Mouse (Mus musculus) forebrain, embryonic 11.5 days (tissue): ENCODE data around the gene Fbxl2. TPM values are rescaled to one million over a fixed set of nuclear protein-coding genes. Genes with fewer than 3 reads are reported as not detected.
A peak's percentile ranks its signal among the peaks of the same experiment; 100 is the strongest.

Experiments
- ATAC-seq: fragments of 200-750 bp; cut with Nextera tagmentation; replicated peaks from 2 replicates; pipeline ENCODE4 v1.8.0; 2017; ENCODE audit warnings: moderate TSS enrichment; ENCODE audit not compliant: low FRiP score
- DNase-seq: peaks from one replicate; pipeline ENCODE4 v3.0.0-alpha.2; 2017; ENCODE audit warnings: low spot score
- H3K27ac ChIP-seq: fragments of 300-500 bp; sonication (generic); 2 replicates; pipeline ENCODE4 v1.5.1; 2014; ENCODE audit warnings: low read depth, low read length
- H3K27me3 ChIP-seq: fragments of 300-500 bp; sonication (generic); 2 replicates; pipeline ENCODE4 v1.6.1; 2014; ENCODE audit warnings: mild to moderate bottlenecking, low read length, mixed read lengths; ENCODE audit not compliant: control insufficient read depth, insufficient read depth
- H3K36me3 ChIP-seq: fragments of 300-500 bp; sonication (generic); 2 replicates; pipeline ENCODE4 v1.6.1; 2014; ENCODE audit warnings: mild to moderate bottlenecking, low read length, moderate library complexity, mixed read lengths; ENCODE audit not compliant: control insufficient read depth, insufficient read depth
- H3K4me1 ChIP-seq: fragments of 300-500 bp; sonication (generic); replicated peaks from 2 replicates; pipeline ENCODE4 v1.6.1; 2014; ENCODE audit warnings: low read length, mixed read lengths; ENCODE audit not compliant: control insufficient read depth, insufficient read depth
- H3K4me2 ChIP-seq: fragments of 300-500 bp; sonication (generic); 2 replicates; pipeline ENCODE4 v1.6.1; 2014; ENCODE audit warnings: low read depth, mild to moderate bottlenecking, low read length, moderate library complexity, mixed read lengths; ENCODE audit not compliant: severe bottlenecking
- H3K4me3 ChIP-seq: fragments of 300-500 bp; sonication (generic); 2 replicates; pipeline ENCODE4 v1.5.1; 2014; ENCODE audit warnings: low read depth, low read length
- H3K9ac ChIP-seq: fragments of 300-500 bp; sonication (generic); 2 replicates; pipeline ENCODE4 v1.6.1; 2014; ENCODE audit warnings: low read length
- H3K9me3 ChIP-seq: fragments of 300-500 bp; sonication (generic); 2 replicates; pipeline ENCODE4 v1.6.1; 2016; ENCODE audit warnings: low read length, mixed read lengths; ENCODE audit not compliant: control insufficient read depth
- WGBS: fragments of 180-500 bp; shearing (Covaris S2); extraction: QIAGEN DNeasy Blood & Tissue Kit; methylation state at CpG from one replicate; pipeline ENCODE4 v1.1.7; 2014; 5-methylcytosine and 5-hydroxymethylcytosine counted together
- polyA plus RNA-seq: library from polyadenylated mRNA; unstranded; fragments of >200 nt; fragmentation: Nextera tagmentation; extraction: Ambion mirVana; gene quantifications from 2 replicates; pipeline ENCODE4 v1.2.1, GENCODE M21; 2014

The Fbxl2 gene
- polyA plus RNA-seq, 1 experiment from 2014 or later = 8.4 TPM

DNA sequence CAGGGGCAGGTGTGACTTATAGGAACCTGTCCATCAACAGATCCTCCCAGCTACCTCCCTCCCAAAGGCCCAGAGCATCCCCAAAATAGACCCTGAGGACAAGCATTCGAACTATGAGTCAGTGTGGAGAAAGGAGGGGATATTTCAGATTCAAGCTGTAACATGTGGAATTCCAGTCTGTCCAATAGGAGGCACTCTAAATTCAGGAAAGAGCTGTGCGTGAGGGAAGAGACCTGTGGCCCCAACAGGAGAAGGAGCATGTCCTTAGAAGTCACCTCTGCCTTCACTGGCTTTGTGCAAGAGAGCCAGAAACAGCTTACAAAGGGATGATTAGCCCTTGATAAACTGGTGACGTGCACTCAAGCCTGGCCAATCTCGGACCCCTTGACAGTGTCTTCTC is 5.0 kb downstream of the Fbxl2 start:
- 71% methylated on average over 4 of the region's 4 CpGs for WGBS

DNA sequence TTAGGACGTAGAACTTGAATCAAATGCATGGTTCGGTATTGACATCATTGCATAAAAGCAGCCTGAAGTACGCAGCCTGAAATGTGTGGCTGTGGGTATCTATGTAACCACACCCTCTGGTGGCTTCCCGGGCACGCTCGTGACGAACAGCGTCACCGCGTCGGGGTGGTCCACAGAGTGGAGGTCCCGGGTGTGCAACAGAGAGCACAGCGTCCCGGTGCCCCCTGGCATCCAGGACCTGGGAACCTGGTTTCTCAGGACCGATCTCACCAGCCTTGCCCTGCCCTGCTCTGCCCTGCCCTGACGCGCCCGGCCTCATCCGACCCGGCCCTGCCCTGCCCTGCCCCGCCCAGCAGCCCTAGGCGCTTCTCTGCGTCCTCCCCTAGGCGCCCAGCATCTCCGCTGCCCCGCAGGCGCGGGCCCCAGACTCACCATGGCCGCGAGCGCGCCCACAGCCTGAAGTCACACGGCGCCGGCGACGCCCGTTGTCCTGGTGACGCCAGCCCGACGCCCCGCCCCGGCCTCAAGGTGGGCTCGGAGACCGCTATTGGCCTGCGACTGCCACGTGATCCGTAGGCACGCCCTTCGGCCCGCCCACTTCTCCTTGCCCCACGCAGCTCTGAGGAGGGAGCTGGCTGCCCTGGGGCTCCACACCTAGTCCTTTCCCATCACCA is 19.6 kb downstream of the Fbxl2 start:
- H3K4me3 ChIP-seq = peak overlapping the region; percentile 68
- DNase-seq (peak; percentile 95), ATAC-seq (peak; percentile 97)
- WGBS = under 1% methylated on average over 52 of the region's 52 CpGs
- H3K4me1 ChIP-seq = peaks cover 2% of the 10 kb centered on the region; the same call in 1 of the 2 replicates
- peak overlapping the region; percentile 72 for H3K4me2 ChIP-seq
- no peaks in the 10 kb centered on the region for H3K27me3 ChIP-seq
- no peaks in the 10 kb centered on the region for H3K36me3 ChIP-seq
- no peaks in the 10 kb centered on the region for H3K9me3 ChIP-seq
- peak overlapping the region; percentile 70 for H3K9ac ChIP-seq
- H3K27ac ChIP-seq = peak overlapping the region; percentile 41; the same call in 1 of the 2 replicates

More for the DNA sequence above, 5.0 kb downstream of the Fbxl2 start:
- H3K27ac ChIP-seq = no peak overlapping the region
- no peak overlapping the region for H3K4me2 ChIP-seq
- H3K4me3 ChIP-seq = no peak overlapping the region
- 0 out of 2 replicates have a peak, but pooled peaks cover 2% of the 10 kb centered on the region for H3K4me1 ChIP-seq
- no peak for DNase-seq
- no peaks in the 10 kb centered on the region for H3K36me3 ChIP-seq
- no peak overlapping the region for H3K9ac ChIP-seq
- no peak for ATAC-seq
- no peaks in the 10 kb centered on the region for H3K9me3 ChIP-seq
- no peaks in the 10 kb centered on the region for H3K27me3 ChIP-seq

- H3K4me1 ChIP-seq = peaks cover 2% of the 10 kb centered on the region; the same call in 1 of the 2 replicates
- H3K27me3 ChIP-seq = no peaks in the 10 kb centered on the region
- no peak for DNase-seq
- no peaks in the 10 kb centered on the region for H3K9me3 ChIP-seq
- peak overlapping the region; percentile 72 for H3K4me2 ChIP-seq
- H3K9ac ChIP-seq = peak overlapping the region; percentile 70
- 17% methylated on average over 8 of the region's 8 CpGs for WGBS
- peak overlapping the region; percentile 68 for H3K4me3 ChIP-seq
- H3K27ac ChIP-seq = no peak overlapping the region; the same call in 1 of the 2 replicates
- ATAC-seq = no peak
- no peaks in the 10 kb centered on the region for H3K36me3 ChIP-seq
These were observed 20.1 kb downstream of the Fbxl2 start for GRCm38 (mm10) chr9:114025846-114026245.

GRCm38 (mm10) chr9:114025182-114025581 is 20.8 kb downstream of the Fbxl2 start:
- no peaks in the 10 kb centered on the region for H3K9me3 ChIP-seq
- H3K4me3 ChIP-seq = no peak overlapping the region
- no peak for DNase-seq
- H3K4me1 ChIP-seq = peaks cover 2% of the 10 kb centered on the region; the same call in 1 of the 2 replicates
- no peaks in the 10 kb centered on the region for H3K27me3 ChIP-seq
- no peak overlapping the region for H3K9ac ChIP-seq
- 66% methylated on average over 9 of the region's 9 CpGs for WGBS
- no peaks in the 10 kb centered on the region for H3K36me3 ChIP-seq
- peak overlapping the region; percentile 72; the same call in 1 of the 2 replicates for H3K4me2 ChIP-seq
- H3K27ac ChIP-seq = no peak overlapping the region
- ATAC-seq = no peak

GRCm38 (mm10) chr9:114022141-114022540 is 23.9 kb downstream of the Fbxl2 start:
- H3K4me3 ChIP-seq = no peak overlapping the region
- no peaks in the 10 kb centered on the region for H3K36me3 ChIP-seq
- ATAC-seq = no peak
- H3K4me2 ChIP-seq = no peak overlapping the region
- no peak for DNase-seq
- H3K27ac ChIP-seq = no peak overlapping the region
- 70% methylated on average over 4 of the region's 4 CpGs for WGBS
- no peaks in the 10 kb centered on the region; the same call in 1 of the 2 replicates for H3K9me3 ChIP-seq
- H3K9ac ChIP-seq = no peak overlapping the region
- peaks cover 2% of the 10 kb centered on the region; the same call in 1 of the 2 replicates for H3K4me1 ChIP-seq
- no peaks in the 10 kb centered on the region for H3K27me3 ChIP-seq

GRCm38 (mm10) chr9:114019012-114019762 is 26.8 kb downstream of the Fbxl2 start:
- 90% methylated on average over 7 of the region's 7 CpGs for WGBS
- no peak overlapping the region for H3K27ac ChIP-seq
- H3K4me3 ChIP-seq = no peak overlapping the region
- no peak for ATAC-seq
- no peak overlapping the region for H3K4me2 ChIP-seq
- H3K9ac ChIP-seq = no peak overlapping the region
- H3K36me3 ChIP-seq = no peaks in the 10 kb centered on the region
- H3K9me3 ChIP-seq = no peaks in the 10 kb centered on the region; the same call in 1 of the 2 replicates
- no peak for DNase-seq
- no peaks in the 10 kb centered on the region for H3K27me3 ChIP-seq
- no peaks in the 10 kb centered on the region for H3K4me1 ChIP-seq

DNA sequence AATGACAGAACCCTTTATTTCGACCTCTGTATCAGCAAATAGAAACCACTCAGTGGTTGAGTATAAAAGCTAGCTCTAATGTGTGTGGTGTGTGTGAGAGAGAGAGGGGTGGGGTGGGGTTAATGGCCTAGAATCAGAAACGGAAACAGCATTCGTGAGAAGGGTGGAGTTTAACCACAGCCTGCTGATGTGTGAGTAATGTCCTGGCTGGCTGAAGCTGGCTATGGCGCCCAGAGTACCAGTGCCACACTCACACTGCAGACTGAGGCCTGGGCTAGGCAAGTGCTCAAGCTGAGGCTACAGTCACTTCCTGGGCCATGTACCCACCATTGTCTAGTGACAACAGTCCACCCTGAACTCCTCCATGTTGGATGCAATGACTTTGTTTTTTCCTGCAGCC is 29.6 kb downstream of the Fbxl2 start:
- Histone ChIP-seq H3K9ac (no peak overlapping the region), H3K4me3 (no peak overlapping the region), H3K27me3 (no peaks in the 10 kb centered on the region), H3K36me3 (no peaks in the 10 kb centered on the region), H3K4me2 (no peak overlapping the region), H3K9me3 (no peaks in the 10 kb centered on the region; the same call in 1 of the 2 replicates), H3K27ac (no peak overlapping the region), H3K4me1 (no peaks in the 10 kb centered on the region)
- DNase-seq (no peak), ATAC-seq (no peak)
- 84% methylated on average over 4 of the region's 4 CpGs for WGBS

DNA sequence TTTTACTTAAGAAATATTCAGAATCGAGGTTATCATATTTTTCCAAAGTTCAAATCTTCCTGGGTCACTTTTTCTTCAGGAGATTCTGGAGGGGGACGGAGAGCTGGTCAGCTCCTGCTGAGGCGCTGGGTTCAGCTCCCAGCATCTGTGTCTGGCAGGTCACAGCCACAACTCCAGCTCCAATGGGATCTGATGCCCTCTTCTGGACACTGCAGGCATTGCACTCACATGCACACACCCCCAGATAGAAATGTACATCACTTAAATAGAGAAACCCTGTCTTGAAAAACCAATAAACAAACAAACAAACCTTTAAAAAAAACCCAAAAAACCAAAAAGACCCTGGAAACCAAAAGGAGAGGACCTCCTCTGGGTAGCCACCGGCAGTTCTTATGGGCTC is 30.3 kb downstream of the Fbxl2 start:
- H3K27me3 ChIP-seq = no peaks in the 10 kb centered on the region
- H3K9me3 ChIP-seq = no peaks in the 10 kb centered on the region; the same call in 1 of the 2 replicates
- H3K27ac ChIP-seq = no peak overlapping the region
- H3K4me1 ChIP-seq = no peaks in the 10 kb centered on the region
- 93% methylated on average over 4 of the region's 4 CpGs for WGBS
- no peak overlapping the region for H3K9ac ChIP-seq
- no peak for ATAC-seq
- H3K4me3 ChIP-seq = no peak overlapping the region
- H3K36me3 ChIP-seq = no peaks in the 10 kb centered on the region
- H3K4me2 ChIP-seq = no peak overlapping the region
- DNase-seq = no peak
